Mouse (Mus musculus) v-Abl transformed pro-B cells (cell line): ENCODE measurements at regions not wholly inside any gene's neighbourhood (a gene's known extent, or its start where the extent isn't known, plus 50 kb on each side); places are given as distances from the start of the nearest gene placed in this dataset.

Experiments used
- in situ Hi-C, 2 experiments: fragments of 400-800 bp; cut with MboI; formaldehyde crosslinking; loops; one replicate each; pipeline ENCODE4 v1.15.1; 2025; ENCODE audit not compliant: unreplicated experiment in 2 of 2

- in situ Hi-C loops, result no loop called here
Observed at GRCm38 (mm10) chr12:9919433-9919832, 349.5 kb downstream of the Osr1 start.

DNA sequence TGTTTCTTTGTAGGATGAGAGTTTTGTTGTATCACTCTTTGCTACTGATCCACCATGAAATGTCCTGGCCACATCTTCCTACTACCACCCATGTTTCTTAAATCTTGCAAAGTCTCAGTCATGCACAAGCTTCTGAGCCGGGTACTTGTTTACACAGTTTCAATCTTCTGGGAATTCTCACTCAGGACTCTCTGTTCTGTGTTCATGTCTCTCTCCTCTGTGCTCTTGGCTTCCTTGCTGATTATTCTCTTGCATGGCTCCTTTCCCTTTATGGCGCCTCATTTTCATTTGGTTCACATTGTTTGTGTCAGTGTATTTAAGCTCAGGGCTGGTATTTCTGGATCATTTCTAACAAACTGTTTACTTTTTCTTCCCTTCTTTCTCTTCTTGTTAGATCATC is 350.5 kb downstream of the Osr1 start:
- in situ Hi-C loops, result no loop called here

GRCm38 (mm10) chr12:9921591-9922198 is 351.8 kb downstream of the Osr1 start:
- in situ Hi-C loops, result no loop called here

DNA sequence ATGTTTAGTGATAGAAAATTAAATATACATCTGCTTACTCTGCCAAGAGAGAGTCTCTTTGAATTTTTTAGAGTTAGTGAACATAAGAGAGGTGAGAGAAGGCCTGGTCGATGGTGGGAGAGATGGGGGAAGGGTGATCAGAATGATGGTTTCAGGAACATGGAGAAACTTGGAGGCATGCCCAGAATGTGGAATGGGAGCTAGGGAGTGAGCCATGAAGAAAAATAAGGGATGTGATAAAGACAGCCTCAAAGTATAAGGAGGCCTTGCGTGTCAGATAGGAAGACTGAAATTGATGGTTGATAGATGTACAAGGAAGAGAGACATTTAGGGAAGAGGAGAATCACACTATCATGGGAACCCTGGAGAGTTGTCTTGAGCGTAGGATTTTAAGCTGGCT is 354.6 kb downstream of the Osr1 start:
- in situ Hi-C loops, result no loop called here

DNA sequence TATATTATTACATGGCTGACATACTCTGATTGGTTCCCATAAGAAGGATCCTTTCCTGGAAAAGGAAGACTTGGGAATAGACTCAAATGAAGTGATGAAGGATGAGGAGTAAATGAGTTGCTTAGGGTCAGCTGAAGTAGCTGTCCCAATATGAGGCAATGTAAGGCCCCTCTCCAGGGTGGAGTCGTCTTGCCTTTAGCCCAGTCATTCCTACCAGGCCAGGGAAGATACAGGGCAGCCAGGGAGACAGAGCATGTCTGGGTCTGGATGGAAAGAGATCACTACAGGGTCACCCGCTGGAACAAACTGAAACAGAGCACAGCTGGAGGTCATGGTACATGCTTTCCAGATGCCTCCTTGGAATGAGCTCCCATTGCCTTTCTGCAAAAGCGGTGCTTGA is 364.2 kb downstream of the Osr1 start:
- in situ Hi-C loops, result no loop called here

DNA sequence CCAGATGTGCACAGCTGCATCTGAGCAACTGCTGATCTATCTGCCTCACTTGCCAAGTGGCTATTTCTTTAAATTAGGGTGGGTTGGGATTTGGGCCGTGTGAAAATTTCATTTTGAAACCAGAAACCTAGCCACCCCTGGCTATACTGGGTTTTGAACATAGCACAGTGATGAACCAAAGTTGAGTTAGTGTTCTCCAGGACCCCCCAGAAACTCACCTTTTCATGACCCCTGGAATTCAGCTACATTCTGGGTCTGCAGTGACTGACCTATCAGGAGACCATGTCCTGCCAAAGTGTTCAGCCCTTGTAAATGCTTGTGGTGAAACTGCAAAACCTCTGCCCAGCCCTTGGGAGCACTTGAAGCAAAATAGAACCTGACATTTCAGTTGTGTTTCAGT is 371.4 kb downstream of the Osr1 start:
- in situ Hi-C loops, result no loop called here

- in situ Hi-C loops, result no loop called here
Observed at GRCm38 (mm10) chr12:9941823-9942222, 371.9 kb downstream of the Osr1 start.

DNA sequence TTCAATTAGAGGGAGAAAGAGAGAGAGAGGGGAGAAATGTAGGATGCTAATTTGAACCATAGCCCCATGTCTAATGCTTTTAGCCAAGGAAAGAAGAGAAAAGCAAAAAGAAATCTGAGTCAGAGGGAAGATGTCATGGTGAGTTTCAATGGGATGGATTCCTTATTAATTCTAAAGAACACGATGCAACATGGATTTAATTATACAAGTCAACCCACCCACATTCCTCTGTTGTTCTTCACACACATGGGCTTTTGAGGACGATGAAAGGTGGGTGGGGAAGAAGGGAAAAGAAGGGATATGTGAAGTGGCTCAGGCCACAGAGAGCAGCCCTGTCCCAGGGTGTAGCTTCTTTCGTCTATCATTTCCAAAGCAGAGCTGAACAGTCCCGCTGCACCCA is 378.9 kb downstream of the Osr1 start:
- in situ Hi-C loops, result no loop called here

DNA sequence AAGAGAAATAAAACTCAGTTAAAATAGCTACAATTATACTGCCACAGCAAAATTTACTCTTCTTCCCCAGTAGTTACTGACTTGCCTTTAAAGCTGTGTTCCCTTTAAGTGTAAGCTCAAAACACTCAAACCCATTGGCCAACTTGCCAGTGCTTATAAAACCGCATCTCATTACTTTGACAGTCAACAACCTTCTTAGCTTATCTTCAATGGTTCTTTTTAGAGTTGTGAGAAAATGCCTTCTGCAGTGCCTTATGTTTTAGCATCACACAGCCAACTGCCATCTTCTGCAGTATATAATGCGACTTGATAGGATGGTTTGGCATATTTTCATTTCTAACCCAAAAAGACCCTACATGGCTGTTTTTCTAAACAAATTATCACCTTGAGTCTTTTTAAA is 382.5 kb downstream of the Osr1 start:
- in situ Hi-C loops, result no loop called here

DNA sequence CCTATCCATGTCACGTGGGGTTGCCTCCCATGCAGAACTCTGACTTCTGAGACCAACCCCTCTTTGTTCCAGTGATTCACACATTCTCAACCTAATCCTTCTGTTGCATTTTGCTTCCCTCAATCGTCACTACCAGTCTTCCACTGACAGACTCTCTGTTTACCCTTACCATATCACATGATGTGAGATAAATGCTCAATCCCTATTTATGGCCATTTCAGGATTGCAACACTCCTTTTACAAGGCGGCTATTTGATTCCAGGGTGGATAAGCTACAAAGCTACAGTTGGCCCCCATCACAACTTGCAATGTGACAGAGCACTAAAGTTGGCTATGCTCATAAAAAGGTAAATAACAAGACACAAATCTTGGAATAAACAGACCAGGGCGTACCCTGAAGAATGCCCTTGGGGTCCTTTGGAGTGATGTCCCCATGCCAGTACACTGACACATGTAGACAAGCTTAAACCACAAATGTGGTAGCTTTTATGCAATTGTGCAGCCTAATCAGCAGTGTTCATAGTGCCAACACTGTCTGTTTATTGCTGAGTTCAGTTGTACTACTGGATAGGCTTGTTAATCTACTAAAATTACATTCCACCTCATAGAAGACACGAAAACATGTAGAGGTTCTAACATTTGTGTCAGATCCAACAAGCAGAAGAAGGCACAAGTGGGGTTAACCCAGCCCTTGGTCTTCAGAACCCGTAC is 384.4 kb downstream of the Osr1 start:
- in situ Hi-C loops, result no loop called here

DNA sequence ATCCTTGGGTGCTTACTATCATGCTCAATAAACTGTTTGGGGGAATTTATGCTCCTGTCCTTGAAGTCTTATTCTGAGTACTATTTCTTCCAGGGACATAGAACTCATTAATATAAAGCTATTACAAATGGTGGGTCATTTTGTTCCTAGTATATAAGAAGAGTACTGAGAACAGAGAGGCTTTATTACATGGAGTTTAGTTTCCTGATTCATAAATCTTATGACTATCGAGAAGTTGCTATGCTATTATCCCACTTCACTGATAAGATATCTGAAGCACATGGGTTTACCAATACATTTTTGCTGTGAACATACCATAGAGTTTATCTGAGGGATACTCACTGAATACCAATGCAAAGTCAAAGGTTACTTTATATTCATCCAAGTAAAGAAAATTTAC is 399.5 kb downstream of the Osr1 start:
- in situ Hi-C loops, result no loop called here

GRCm38 (mm10) chr12:9970771-9971170 is 399.0 kb upstream of the Nt5c1b start:
- in situ Hi-C loops, result no loop called here

- in situ Hi-C loops, result no loop called here
Observed at GRCm38 (mm10) chr12:9978494-9979112, 391.2 kb upstream of the Nt5c1b start.

DNA sequence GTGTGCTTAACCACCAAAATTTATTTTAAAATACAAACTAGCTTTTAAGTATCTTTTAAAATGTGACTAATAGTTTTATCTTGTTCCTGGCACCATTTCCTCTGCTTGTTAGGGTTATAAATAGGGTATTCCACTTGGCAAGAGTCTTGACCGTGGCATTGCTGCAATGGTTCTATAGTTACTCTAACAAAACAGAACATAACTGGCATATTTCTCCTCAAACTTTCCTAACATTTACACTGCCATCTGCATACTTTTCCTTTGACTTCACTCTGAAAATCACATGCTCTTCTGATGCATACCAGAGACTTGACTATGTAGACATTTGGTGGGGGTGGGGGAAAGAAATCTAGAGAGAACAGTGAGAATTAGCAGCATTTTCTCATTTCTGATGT is 390.7 kb upstream of the Nt5c1b start:
- in situ Hi-C loops, result no loop called here

DNA sequence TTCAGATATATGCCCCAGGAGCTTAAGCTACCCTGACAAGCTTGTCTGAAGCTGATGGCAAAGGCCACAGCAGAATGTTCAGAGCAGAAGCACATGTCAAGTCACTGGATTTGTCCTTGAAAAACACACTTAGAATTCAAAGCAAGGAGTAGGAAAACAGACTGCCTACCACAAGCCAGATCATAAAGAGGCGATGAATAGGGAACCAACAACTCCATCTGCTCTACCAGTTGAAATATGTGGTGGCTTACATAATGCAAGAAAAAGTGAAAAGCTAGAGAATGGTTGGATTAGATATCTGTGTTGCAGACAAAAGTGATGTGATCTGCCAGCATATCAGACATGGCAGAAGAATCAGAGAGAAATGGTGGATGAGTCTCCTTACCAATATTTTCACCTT is 378.5 kb upstream of the Nt5c1b start:
- in situ Hi-C loops, result no loop called here

GRCm38 (mm10) chr12:9995670-9996069 is 374.1 kb upstream of the Nt5c1b start:
- in situ Hi-C loops, result no loop called here

- in situ Hi-C loops, result no loop called here
Observed at GRCm38 (mm10) chr12:9996455-9997189, 373.2 kb upstream of the Nt5c1b start.

GRCm38 (mm10) chr12:9997190-9997561 is 372.6 kb upstream of the Nt5c1b start:
- in situ Hi-C loops, result no loop called here

DNA sequence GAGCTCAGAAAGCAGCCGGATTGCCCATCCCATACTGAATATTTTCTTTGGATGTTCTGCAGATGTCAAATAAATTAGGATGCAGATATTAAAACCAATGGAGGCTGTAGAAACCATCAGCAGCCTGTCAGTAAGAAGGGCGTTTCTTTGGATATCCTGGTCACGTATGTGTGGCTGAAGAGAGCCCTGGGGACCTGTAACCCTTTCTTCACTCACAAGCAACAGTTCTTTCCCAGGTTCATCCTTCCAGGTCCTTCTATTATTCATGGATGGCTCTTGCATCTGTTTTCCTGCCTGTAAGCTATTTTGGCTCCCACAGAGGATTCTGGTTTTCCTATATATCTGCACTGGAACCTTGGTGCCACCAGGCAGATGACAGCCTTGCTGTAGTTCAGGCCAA is 372.2 kb upstream of the Nt5c1b start:
- in situ Hi-C loops, result no loop called here

DNA sequence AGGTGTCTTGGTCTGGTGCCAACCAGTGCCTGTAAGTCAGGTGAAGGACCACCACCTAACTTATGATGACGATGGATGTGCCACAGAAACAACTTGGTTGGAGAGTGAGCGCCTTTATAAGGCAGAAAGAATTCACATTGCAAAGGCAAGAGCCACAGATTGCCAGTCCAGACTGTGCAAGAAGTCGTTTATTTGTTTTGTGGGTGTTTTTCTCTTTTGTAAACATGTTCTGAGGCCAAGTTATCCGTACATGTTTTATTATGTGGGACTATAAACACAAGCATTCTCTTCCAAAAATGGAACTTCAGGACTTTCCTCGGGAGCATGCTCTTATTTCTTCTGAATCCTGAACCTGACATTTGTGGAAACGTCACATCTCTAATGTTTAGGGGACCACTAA is 369.8 kb upstream of the Nt5c1b start:
- in situ Hi-C loops, result no loop called here

DNA sequence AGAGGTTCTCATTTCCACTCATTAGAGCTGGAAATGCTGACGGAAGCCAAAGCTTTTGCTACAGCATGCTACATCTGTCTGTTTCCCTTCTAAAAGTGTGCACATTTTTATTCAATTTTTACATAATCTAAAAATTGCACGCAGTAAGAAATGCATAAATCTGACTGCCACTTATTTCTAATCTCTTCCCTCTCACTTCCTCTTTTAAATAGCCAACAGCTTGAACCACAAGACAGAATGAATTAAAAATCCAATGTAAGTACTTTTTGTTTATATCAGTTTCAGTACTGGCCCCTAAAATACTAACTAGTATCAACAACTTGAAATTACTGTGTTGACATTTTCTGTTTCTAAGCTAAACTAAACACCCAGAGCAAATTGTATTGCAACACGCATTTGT is 361.3 kb upstream of the Nt5c1b start:
- in situ Hi-C loops, result no loop called here
